Mouse (Mus musculus) olfactory bulb, adult 2 months (tissue): ENCODE results near the gene Mbd5.

Experiments
- CTCF ChIP-seq: fragments of 200-500 bp; IDR thresholded peaks from 2 replicates; pipeline ENCODE4 v1.5.1; 2012; ENCODE audit warnings: low read depth, mild to moderate bottlenecking, low read length, moderate library complexity; ENCODE audit not compliant: insufficient read depth
- POLR2A ChIP-seq: fragments of 200-500 bp; IDR thresholded peaks from 2 replicates; pipeline ENCODE4 v1.6.1; 2012; ENCODE audit warnings: mild to moderate bottlenecking, low read depth, low read length, moderate library complexity; ENCODE audit not compliant: insufficient read depth

GRCm38 (mm10) chr2:48914185-48914584, 35.1 kb upstream of the Mbd5 start:
- TF ChIP-seq POLR2A = no peak
- no peak for TF ChIP-seq CTCF
